In the genomic region with DNA sequence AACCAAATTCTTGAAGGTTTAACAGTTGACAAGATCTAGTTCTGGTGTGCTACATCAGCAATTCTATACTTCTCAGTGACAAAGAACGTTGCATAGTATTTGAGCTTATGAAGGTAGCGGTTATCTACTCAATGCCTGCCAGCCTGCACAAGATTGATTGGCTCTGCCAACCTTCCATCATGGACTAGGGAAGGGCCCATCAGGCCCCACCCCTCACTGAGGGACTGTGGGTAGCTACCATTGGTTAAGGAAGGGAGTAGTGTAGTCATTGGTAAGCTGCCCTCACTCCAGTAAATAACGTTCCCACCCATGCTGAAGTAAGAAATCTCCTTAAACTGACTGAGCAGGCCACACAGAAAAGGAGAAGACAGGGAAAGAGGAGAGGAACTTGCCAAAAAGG, we compare ENCODE assay signal across 26 mouse cellular contexts.
DNase-seq lines count a peak whose midpoint lies in the region; ATAC-seq and TF ChIP-seq lines count a peak whose summit lies in the region.
"Had no signal": no experiment of that assay in that cellular context is flagged by ENCODE, and none has a peak within 500 bp of the region (broad histone marks: within the 10 kb centered on the region; RNA-seq: fewer than 3 reads in every experiment).

No protein-coding gene starts in this region.

- H3K4me2 ChIP-seq in liver, embryonic 11.5 days, result no peak overlapping the region
- no peak overlapping the region for H3K4me2 ChIP-seq in liver, postnatal 0 days (ENCODE audit: low read depth, low read length)
- H3K4me2 ChIP-seq in intestine, embryonic 15.5 days (replicated peaks), result no peak overlapping the region
- H3K4me2 ChIP-seq: embryonic facial prominence, embryonic 15.5 days; forebrain, embryonic 15.5 days; heart, embryonic 13.5 days; midbrain, embryonic 15.5 days; neural tube, embryonic 13.5 days had no signal

- ATAC-seq in liver, embryonic 11.5 days (replicated peaks; ENCODE audit: low FRiP score), result peak; percentile 57; the same call in 1 of the 2 replicates
- peak; percentile 38; the same call in 1 of the 2 replicates for ATAC-seq in liver, postnatal 0 days
- ATAC-seq in intestine, embryonic 15.5 days, result no peak
- ATAC-seq: forebrain, embryonic 15.5 days; lung, postnatal 0 days; midbrain, embryonic 15.5 days had no signal

- no peak for TF ChIP-seq POLR2A in testis, adult 2 months (IDR thresholded peaks at IDR 0.05; ENCODE audit: control insufficient read depth, low read depth, low read length)

- no peaks in the 10 kb centered on the region for H3K9me3 ChIP-seq in liver, embryonic 11.5 days (ENCODE audit: control insufficient read depth, low read length)
- no peaks in the 10 kb centered on the region for H3K9me3 ChIP-seq in liver, postnatal 0 days (ENCODE audit: low read length)
- no peaks in the 10 kb centered on the region for H3K9me3 ChIP-seq in intestine, embryonic 15.5 days
- H3K9me3 ChIP-seq: embryonic facial prominence, embryonic 15.5 days; forebrain, embryonic 15.5 days; heart, embryonic 13.5 days; limb, embryonic 10.5 days; midbrain, embryonic 15.5 days; neural tube, embryonic 13.5 days had no signal

- H3K36me3 ChIP-seq in testis, adult 2 months (ENCODE audit: control insufficient read depth, insufficient read depth, low read length), result no peaks in the 10 kb centered on the region
- no peaks in the 10 kb centered on the region for H3K36me3 ChIP-seq in liver, embryonic 11.5 days (ENCODE audit: control insufficient read depth, insufficient read depth, low read length)
- no peaks in the 10 kb centered on the region for H3K36me3 ChIP-seq in liver, postnatal 0 days (replicated peaks; ENCODE audit: insufficient read depth, low read length)
- H3K36me3 ChIP-seq in intestine, embryonic 15.5 days, result no peaks in the 10 kb centered on the region
- H3K36me3 ChIP-seq: embryonic facial prominence, embryonic 15.5 days; forebrain, embryonic 15.5 days; heart, embryonic 13.5 days; limb, embryonic 10.5 days; midbrain, embryonic 15.5 days; neural tube, embryonic 13.5 days had no signal

- 77% methylated on average over 3 of the region's 3 CpGs for WGBS in liver, embryonic 11.5 days
- WGBS in liver, postnatal 0 days (ENCODE audit: insufficient replicate concordance), result 71% methylated on average over 3 of the region's 3 CpGs
- 88% methylated on average over 3 of the region's 3 CpGs for WGBS in intestine, embryonic 15.5 days

- H3K27me3 ChIP-seq in testis, adult 2 months (ENCODE audit: control insufficient read depth, insufficient read depth, low read length), result no peaks in the 10 kb centered on the region
- no peaks in the 10 kb centered on the region for H3K27me3 ChIP-seq in liver, embryonic 11.5 days (replicated peaks; ENCODE audit: control insufficient read depth, insufficient read depth, low read length)
- H3K27me3 ChIP-seq in liver, postnatal 0 days (ENCODE audit: insufficient read depth, low read length), result no peaks in the 10 kb centered on the region
- H3K27me3 ChIP-seq in intestine, embryonic 15.5 days (replicated peaks), result no peaks in the 10 kb centered on the region
- H3K27me3 ChIP-seq: CH12.LX; embryonic facial prominence, embryonic 15.5 days; forebrain, embryonic 15.5 days; heart, embryonic 13.5 days; midbrain, embryonic 15.5 days; neural tube, embryonic 13.5 days had no signal

- no peak overlapping the region for H3K4me3 ChIP-seq in testis, adult 2 months (ENCODE audit: control insufficient read depth, low read depth, low read length)
- no peak overlapping the region for H3K4me3 ChIP-seq in liver, embryonic 11.5 days (ENCODE audit: low read depth, low read length)
- no peak overlapping the region for H3K4me3 ChIP-seq in liver, postnatal 0 days (ENCODE audit: low read depth, low read length)
- H3K4me3 ChIP-seq in intestine, embryonic 15.5 days (replicated peaks), result no peak overlapping the region
- H3K4me3 ChIP-seq: embryonic facial prominence, embryonic 15.5 days; forebrain, embryonic 15.5 days; heart, embryonic 13.5 days; limb, embryonic 10.5 days; midbrain, embryonic 15.5 days; myocyte; neural tube, embryonic 13.5 days had no signal

- H3K9ac ChIP-seq in liver, embryonic 11.5 days (ENCODE audit: low read depth, low read length), result no peak overlapping the region
- no peak overlapping the region for H3K9ac ChIP-seq in liver, postnatal 0 days (replicated peaks)
- no peak overlapping the region for H3K9ac ChIP-seq in intestine, embryonic 15.5 days
- H3K9ac ChIP-seq: embryonic facial prominence, embryonic 15.5 days; forebrain, embryonic 15.5 days; heart, embryonic 13.5 days; midbrain, embryonic 15.5 days; neural tube, embryonic 13.5 days had no signal

- no peak for TF ChIP-seq EP300 in liver, postnatal 0 days (IDR thresholded peaks at IDR 0.05; ENCODE audit: low read depth)

- peaks cover 2% of the 10 kb centered on the region; the same call in 1 of the 2 replicates for H3K4me1 ChIP-seq in testis, adult 2 months (ENCODE audit: control insufficient read depth, insufficient read depth, low read length)
- peaks cover 10% of the 10 kb centered on the region for H3K4me1 ChIP-seq in liver, embryonic 11.5 days (replicated peaks; ENCODE audit: control insufficient read depth, insufficient read depth, low read length)
- peaks cover 11% of the 10 kb centered on the region for H3K4me1 ChIP-seq in liver, postnatal 0 days (ENCODE audit: insufficient read depth)
- H3K4me1 ChIP-seq in intestine, embryonic 15.5 days (replicated peaks), result peaks cover 8% of the 10 kb centered on the region; the same call in 1 of the 2 replicates

- TF ChIP-seq CTCF in testis, adult 2 months (IDR thresholded peaks at IDR 0.05; ENCODE audit: control insufficient read depth, insufficient read depth, insufficient replicate concordance, low read depth, low read length), result no peak
- no peak for TF ChIP-seq CTCF in liver, postnatal 0 days (IDR thresholded peaks at IDR 0.05; ENCODE audit: low read depth)

- no peak for DNase-seq in testis, postnatal 10 days (ENCODE audit: low spot score)
- no peak for DNase-seq in liver, embryonic 11.5 days (ENCODE audit: low spot score)
- DNase-seq in liver, postnatal 0 days, result no peak
- no peak for DNase-seq in urinary bladder, adult 18-20 months (ENCODE audit: low spot score in 2 of 2)
- no peak for DNase-seq in lung, postnatal 36 days
- DNase-seq: adrenal gland, postnatal 36 days; cerebellum, adult 9-11 months; gastrocnemius, postnatal 10 days; heart, adult 18-20 months; heart, postnatal 14 days; kidney, adult 18-20 months; retina, postnatal 1 day; right cerebral cortex, postnatal 25 days; spleen, adult 18-20 months had no signal

- H3K27ac ChIP-seq in testis, adult 2 months (ENCODE audit: control insufficient read depth, insufficient read depth, low read depth, low read length), result peak overlapping the region; percentile 65
- H3K27ac ChIP-seq in liver, embryonic 11.5 days (ENCODE audit: low read depth, low read length), result no peak overlapping the region
- no peak overlapping the region for H3K27ac ChIP-seq in liver, postnatal 0 days (ENCODE audit: low read depth)
- H3K27ac ChIP-seq in intestine, embryonic 15.5 days, result no peak overlapping the region
- H3K27ac ChIP-seq: embryonic facial prominence, embryonic 15.5 days; forebrain, embryonic 15.5 days; heart, embryonic 13.5 days; kidney, postnatal 0 days; limb, embryonic 10.5 days; midbrain, embryonic 15.5 days; neural tube, embryonic 13.5 days had no signal
